Mouse (Mus musculus): ENCODE results near the gene Thsd4.

The Thsd4 gene

DNA sequence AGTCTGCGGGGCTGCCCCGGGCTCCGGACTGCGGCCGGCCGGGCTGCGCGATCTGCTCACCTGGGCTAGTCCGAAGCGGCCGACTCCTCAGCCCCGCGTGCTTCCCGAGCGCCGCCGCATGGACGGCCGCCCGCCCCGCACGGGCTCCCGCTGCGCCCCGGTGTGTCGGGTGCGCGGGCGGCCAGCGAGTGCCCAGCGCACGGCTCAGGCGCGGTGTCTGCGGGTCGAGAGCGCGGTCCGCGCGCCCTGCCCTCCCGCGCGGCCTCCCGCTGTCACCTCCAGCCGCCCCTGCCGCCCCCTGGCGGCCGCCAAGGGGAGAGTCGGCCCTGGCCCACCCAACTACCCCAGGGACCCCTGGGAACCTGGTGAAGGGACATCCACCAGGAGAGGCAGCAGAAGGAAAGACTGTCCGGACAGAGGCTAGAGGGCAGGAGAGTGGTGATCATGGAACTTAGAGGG lies at the start of gene Thsd4:
Thsd4 (minus strand) TSS at position 241 of the 459 bp plus-strand sequence.
- in situ Hi-C loops (cut with MboI; ENCODE audit: unreplicated experiment in 2 of 2): no loop called here

DNA sequence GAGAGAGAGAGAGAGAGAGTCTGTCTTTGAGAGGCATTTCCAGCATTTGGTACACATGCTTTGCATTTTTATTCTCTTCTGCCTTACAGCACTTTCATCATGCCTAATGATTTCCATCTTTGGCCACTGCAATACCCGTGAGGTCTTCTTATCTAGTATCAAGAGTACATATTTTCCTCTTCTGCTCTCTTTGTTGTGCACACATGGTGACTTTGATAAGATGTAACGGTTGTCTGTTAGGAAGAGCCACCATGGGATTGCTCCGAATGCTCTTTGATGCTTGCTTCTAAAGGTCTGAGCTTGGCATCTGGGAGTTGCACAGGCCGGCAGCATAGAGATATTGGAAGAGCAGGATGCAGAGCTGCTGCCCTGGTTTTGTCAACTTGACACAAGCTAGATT lies 49.2 kb upstream of the Thsd4 start:
- in situ Hi-C loops (cut with MboI; ENCODE audit: unreplicated experiment in 2 of 2): no loop called here

DNA sequence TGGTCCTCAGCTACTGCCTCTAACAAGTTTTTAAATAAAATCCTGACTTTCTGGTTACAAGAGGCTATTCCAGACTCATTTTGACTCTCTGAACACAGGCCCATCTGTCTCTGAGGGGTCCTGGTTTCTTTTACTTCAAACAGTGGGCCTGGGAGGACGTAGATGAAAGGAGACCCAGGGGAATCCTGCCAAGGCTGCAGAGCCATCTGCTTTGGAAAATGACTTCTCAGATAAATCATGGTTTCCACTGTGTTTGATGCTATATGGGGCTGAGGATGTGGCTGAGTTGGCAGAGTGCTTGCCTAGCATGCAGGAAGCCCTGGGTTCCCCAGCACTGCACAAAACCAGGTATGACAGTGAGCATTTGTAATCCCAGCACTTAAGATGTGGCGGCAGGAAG lies 47.5 kb upstream of the Thsd4 start:
- in situ Hi-C loops (cut with MboI; ENCODE audit: unreplicated experiment in 2 of 2): no loop called here

DNA sequence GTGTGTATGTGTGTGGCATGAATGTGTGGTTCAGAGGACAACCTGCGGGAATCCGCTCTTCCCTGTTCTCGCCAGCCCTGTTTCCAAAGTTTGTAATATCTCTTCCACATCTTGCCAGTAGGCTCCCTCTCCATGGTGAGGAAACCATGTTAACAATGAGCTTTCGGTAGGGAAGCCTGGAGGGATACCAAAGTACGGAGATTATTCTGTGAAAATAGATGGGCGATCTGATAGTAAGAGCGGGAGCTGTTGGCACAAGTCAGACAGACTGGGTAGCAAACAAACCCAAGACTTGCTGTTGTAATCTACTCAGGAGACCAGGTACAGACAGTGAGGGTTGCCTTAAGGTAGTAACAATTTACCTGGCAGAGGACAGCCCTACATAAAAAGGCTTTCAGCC lies 42.0 kb upstream of the Thsd4 start:
- in situ Hi-C loops (cut with MboI; ENCODE audit: unreplicated experiment in 2 of 2): no loop called here

DNA sequence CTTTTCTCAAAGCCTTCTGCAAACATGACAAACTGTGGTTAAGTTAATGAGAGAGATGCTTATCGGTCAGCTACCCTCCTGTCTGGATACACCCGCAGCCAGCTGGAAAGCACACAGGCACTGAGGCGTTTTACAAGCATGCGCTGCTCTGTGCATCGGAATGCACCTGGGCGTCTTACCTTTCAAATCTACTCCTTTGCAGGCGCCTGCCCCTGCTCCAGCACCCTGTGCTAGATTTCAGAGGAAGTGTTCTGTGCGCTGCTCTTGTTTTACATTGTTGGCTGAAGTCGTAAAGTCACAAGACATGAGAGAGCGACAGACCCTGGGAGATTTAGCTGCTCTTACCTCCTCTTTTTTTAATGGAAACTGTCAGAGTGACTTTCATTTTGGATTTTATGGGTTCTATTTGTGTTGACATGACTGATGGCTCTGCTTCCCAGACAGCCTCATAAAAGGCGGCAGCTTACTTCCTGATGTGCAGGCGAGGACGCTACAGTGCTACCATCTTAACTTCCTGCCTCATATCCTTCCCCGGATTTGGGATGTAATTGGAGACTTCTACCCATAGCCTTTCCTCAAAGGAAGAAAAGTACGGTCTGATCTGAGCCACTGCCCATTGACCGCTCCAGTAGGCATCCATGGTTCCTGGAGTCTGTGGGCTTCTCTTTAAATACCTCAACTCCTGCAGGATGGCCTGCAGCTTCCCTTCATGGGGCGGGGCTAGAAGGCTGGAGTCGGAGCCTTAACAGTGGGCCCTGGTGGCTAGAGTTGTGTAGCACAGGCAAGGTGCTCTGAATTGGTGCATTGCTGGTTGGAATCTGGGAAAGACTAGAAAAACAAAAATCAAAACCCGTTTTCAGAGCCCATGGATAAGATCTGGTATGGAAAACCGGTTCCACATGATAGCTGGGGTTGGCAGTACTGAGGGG lies 40.9 kb upstream of the Thsd4 start:
- in situ Hi-C loops (cut with MboI; ENCODE audit: unreplicated experiment in 2 of 2): no loop called here

DNA sequence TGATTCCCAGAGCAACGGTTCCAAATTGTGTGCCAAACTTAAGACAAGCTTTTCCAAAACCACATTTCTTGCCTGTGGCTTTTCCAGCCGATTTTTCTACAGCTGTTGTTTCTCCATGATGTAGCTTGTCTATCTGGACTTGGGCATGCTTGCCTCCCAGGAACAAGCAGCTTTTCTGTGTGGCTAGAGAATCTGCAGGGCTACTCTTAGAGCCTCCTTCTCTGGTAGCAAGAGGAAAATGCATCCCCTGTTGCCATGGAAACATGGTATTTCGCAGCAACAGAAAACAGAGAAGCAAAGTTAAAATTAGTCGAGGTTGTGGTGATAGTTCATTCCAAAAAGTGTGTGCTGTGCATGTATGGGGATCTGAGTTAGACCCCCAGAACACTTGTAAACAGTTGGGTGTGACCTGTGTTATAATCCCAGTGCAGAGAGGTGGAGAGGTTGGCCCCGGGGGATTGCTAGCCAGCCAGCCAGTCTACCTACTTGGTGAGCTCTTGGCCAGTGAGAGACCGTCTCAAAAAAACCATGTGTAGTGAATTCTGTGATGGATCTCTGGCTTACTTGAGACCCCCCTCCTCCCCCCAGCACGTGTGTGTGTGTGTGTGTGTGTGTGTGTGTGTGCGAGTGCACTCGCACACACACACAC lies 39.9 kb upstream of the Thsd4 start:
- in situ Hi-C loops (cut with MboI; ENCODE audit: unreplicated experiment in 2 of 2): no loop called here

DNA sequence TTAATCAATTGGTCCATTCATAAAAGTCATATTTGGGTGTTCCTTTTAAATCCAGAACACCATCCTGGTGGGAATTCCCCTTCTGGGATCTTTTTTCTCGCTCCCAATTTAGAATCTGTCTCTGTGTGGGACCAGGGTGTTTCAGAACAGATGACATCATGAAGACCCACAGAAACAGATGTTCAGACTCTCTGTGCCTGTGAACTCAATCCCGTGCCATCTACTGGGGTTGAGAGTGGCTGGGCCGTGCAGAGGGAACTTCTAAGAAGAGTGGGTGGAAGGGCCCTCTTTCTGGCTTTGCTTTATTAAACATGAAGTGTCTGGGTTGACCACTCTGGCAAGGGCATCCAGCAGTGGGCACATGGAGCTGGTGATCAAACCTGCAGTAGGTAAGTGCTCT lies 36.7 kb upstream of the Thsd4 start:
- in situ Hi-C loops (cut with MboI; ENCODE audit: unreplicated experiment in 2 of 2): no loop called here

DNA sequence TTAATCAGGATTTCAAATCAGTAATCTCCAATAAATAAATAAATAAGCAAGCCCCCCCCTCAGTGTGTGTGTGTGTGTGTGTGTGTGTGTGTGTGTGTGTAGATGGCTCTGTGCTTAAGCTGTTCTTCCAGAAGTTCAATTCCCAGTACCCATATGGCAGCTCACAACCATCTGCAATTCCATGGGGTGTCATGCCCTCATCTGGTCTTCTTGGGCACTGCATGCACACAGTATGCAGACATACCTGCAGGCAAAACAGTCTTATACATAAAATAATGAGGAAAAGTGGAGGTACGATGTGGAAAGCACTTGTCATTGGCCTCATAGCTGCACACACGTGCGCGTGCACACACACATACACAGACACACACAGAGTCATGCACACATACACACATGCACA lies 29.4 kb upstream of the Thsd4 start:
- in situ Hi-C loops (cut with MboI; ENCODE audit: unreplicated experiment in 2 of 2): no loop called here

DNA sequence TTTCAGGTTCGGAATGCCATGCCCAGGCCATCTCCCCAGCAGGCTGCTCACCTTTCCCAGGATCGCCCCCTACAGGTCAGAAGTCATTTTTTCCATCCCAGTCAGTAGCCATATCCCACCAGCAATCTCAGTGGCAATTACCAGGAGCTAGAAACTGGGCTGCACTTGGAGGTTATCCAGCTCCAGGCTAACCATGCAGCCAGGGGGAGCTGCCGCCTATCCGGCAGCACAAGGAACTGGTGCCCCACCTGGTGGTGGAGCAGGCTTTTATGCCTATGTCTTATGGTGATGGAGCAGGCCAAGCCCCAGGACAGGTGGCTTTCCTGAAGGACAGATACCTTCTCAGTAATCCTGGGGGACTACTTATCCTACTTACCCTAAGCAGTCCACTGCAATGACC lies 26.3 kb upstream of the Thsd4 start:
- in situ Hi-C loops (cut with MboI; ENCODE audit: unreplicated experiment in 2 of 2): no loop called here

DNA sequence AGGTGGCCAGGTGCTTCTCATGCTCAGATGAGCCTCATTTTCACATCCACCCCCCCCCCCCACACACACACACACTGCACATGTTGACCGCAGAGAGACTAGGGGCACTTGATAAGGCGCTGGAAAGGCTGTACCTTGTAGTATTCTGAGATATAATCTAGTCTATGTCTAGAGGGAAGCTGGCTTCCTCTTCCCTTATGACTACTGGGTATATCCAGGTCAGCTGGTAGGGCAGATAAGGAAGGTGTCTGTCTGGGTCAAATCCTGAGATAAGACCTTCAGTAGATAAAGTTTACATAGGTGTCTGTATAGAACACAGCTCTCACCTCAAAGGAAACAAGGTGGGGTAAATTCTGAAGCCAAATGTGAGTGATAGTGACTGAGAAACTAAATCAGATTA lies 24.3 kb upstream of the Thsd4 start:
- in situ Hi-C loops (cut with MboI; ENCODE audit: unreplicated experiment in 2 of 2): no loop called here

DNA sequence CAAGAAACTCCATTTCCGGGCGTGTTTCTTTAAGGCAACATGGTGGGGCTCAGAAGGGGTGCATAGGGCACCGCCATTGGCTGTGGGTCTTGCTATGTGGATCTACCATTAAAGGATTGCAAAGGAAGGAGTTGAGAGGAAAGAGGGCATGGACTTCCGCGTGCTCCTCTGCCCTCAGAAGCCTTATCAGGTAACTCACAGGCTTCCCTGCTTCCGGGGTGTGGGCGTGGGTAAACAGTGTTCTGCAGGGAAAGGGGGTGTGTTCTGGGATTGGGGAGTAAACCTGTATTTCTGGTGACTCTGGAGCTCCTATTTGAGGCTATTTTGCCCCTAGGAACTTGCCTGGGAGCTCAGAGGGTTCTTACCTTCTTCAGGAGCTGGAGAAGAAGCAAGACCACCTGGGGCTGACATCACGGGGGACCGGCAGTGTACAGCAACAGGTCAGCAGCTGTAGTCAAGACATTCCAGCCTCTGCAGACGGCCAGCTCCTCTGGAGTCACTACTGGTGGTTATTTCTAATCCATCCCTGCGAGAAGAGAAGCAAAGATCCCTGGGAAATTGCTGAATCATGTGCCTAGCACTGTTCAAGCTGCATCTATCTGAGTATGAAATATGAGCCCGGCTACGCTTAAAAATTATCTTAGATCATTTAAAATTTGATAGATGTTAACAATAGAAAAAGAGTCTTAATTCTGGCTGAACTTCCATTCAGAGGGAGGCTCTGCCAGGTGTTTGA lies 23.7 kb upstream of the Thsd4 start:
- in situ Hi-C loops (cut with MboI; ENCODE audit: unreplicated experiment in 2 of 2): no loop called here

DNA sequence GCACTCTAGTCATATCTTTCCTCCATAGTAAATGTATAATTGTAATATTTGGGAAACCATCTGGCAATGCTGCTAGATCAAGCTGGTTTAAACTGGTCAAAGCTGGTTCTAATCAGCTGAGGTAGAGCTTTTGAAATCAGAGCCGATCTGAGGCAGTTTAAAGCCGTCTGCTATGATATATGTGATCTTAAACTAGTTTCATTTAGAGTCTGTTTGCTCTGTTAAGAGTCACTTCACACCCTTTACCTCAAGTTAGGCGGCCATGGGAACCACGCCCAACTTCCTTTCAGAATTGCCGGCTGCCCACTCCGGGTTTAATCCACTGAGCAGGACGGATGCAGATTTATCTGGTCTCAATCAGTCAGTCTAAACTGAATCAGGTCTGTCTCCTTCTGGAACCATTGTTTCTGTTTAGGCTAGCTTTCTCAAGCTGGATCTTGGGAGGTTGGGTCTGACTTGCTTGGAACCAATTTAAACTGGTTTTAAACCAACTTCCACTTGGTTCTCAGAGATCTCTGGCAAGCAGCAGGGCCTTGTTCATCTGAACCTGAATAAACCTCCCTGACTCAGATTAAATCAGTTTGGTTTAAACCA lies 21.7 kb upstream of the Thsd4 start:
- in situ Hi-C loops (cut with MboI; ENCODE audit: unreplicated experiment in 2 of 2): no loop called here

DNA sequence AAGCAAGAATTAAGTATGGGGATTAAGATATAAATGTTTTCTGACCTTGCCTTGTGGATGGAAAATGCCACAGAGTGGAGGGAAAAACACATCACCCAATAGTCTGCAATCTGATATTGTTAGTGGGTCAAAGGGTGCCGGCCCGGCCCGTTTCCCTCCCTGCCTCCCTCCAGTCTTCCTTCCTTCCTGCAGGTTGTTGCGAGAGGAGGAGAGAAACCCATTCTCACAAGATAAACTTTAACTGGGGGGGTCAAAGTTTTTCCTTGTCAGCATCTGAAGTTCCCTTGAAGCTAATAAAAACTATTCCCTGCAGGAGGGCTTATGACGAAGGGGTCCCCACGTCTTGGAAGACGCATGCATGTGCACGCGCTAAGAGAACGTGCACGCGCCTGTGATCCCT lies 8.5 kb upstream of the Thsd4 start:
- in situ Hi-C loops (cut with MboI; ENCODE audit: unreplicated experiment in 2 of 2): no loop called here

DNA sequence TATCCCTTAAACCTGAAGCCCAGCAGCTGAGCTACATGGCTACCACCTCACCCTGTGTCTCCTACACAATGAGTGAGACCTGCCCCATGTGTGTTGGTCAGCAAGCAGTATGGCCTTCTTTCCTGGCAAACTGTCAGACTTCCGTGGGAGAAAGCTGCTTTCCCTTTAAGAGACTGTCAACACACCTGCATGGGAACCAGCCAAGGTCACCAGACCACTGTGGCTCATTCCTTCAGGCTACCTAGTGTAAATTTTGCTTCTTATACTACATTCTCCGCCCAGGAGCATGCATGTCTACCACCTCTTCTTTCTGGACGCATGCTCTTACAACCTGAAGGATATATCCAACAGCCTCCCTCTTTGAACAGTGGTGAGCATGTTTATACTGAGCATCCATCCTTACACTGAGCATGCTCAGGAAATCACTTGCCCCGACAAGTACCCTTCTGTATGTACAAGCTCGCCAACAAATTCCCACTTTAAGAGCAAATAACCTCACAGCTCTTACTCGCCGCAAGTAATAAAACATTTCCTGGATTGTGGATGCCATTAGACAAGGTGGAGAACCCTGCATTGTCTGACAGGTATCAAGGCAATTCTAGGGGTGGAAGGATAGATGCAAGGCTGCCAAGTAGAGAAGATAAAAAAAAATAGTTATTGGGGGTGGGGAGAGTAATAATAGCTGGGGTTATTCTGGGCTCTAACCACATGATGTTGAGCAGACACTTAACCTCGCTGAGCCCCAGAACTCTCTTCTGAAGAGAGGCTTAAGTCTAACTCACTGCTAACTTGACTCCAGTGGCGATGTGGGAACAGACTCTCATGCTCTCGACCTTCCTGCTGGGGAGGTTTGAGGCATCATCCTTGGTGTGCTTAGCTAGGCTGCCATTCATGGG lies 7.8 kb upstream of the Thsd4 start:
- in situ Hi-C loops (cut with MboI; ENCODE audit: unreplicated experiment in 2 of 2): no loop called here

DNA sequence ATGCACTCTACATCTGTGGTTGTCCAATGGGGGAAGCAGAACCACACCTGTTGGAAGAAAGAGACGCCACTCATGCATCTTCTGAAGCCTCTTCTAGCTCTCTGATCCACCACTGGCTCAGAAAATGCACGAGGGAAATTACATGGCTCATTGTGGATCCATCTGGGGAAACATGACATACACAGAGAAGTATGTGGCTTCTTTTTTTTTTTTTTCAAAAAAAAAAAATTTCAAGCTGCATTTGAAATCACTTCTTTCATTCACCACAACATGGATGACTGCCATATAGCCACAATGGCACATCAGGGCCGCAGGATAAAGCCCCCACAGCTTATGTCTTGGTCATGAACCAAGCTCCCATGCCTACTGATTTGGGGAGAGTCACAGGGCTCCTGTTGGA lies 6.4 kb upstream of the Thsd4 start:
- in situ Hi-C loops (cut with MboI; ENCODE audit: unreplicated experiment in 2 of 2): no loop called here

DNA sequence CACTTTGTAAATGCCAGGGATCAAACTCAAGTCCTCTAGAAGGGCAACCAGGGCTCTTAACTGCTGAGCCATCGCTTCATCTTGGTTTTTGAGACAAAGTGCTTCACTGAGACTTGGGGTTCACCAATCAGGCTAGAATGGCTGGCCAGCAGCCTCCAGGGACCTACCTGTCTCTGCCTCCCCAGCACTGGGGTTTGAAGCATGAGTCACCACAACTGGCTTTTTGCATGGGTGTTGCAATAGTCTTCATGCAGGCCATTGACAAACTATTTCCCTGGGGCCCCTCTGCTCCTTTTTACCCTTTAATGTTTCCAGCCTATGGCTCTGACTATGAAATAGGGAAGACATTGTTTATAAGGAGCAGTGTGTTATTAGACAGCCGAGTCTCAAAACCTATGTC lies 6.0 kb upstream of the Thsd4 start:
- in situ Hi-C loops (cut with MboI; ENCODE audit: unreplicated experiment in 2 of 2): no loop called here

DNA sequence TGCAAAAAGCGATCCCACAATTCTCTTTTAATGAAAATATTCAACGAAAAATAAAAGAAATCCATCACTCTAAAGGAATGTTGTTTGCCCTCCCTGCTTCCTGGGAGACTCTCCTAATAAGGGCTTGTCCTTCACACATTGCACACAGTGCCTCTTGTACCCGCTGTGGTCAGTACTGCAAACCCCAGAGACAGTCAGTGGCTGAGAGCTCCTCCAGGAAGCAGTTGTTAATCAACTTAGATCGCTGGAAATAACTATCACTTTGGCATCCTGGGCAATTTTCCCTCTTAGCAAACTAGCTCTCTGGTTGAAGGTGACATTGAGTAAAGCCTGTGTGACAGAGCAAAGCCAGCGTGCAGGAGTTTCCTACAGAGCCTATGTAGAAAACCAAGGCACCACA lies 5.2 kb upstream of the Thsd4 start:
- in situ Hi-C loops (cut with MboI; ENCODE audit: unreplicated experiment in 2 of 2): no loop called here

DNA sequence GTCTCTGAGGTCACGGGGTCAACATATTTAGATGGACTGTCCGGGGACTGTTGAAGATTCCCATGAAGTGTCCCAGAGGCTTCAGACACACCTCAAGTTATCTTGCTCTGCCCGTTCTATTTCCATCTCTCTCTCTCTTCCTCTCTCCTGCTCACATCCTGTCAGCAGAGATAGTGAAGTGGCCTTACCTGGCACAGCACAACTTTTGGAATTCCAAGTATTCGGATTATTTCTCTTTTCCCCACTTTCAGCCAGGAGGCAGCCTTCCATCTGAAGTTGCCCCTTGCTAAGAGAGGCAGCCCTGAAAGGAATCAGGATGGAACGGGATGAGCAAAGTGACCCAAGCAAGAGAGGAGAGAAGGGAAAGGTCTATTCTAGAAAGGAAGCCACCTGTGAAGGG lies 4.3 kb upstream of the Thsd4 start:
- in situ Hi-C loops (cut with MboI; ENCODE audit: unreplicated experiment in 2 of 2): no loop called here

DNA sequence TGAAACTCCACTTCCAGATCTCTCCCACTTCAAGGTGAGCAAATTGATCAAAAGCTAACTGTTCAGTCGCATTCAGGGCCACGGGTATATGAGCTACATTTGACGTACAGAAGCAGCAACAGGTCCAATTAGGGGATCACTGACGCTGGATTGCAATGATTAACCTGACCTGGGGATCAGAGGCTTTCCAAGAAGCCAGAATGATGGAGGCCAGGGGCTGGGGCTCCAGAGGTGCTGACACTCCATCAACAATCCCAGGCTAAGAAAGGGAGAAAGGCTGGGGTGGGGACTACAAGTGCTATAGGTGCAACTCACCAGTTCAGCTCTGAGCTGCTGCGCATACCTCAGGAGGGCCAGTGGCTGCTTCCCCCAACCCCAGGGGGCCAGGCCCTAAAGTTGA lies 703 bp downstream of the Thsd4 start:
- in situ Hi-C loops (cut with MboI; ENCODE audit: unreplicated experiment in 2 of 2): no loop called here

DNA sequence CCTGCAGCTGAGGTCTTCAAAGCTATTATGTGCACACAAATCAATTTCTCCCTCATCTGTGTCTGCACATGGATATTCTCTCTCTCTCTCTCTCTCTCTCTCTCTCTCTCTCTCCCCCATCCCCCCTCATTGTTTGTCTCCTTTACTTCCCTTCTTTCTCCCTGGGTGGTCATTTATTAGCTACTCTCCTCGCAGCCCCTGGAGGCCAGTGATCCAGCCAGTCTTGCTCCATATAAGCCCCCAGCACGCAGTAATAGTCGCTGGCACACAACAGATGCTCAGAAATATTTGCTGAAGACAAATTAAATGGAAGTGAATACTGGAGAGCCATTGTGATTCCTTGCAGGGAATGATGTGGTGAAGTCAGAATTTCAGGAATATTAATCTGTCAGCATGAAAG lies 2.2 kb downstream of the Thsd4 start:
- in situ Hi-C loops (cut with MboI; ENCODE audit: unreplicated experiment in 2 of 2): no loop called here
